Mouse (Mus musculus): Measurements from ENCODE around the gene Scarb1.
"Not testable (repeated sequence)": the region's sequence is repeated elsewhere in the genome, so short reads cannot be mapped to it uniquely, and the experiment has no call there.

The Scarb1 gene

GRCm38 (mm10) chr5:125340547-125341262 is at the start of gene Scarb1:
TSS of gene Scarb1 (minus strand) at chr5:125341094.
- peak; percentile 89 for DNase-seq (ENCODE audit: extremely low spot score, low spot score)

DNA sequence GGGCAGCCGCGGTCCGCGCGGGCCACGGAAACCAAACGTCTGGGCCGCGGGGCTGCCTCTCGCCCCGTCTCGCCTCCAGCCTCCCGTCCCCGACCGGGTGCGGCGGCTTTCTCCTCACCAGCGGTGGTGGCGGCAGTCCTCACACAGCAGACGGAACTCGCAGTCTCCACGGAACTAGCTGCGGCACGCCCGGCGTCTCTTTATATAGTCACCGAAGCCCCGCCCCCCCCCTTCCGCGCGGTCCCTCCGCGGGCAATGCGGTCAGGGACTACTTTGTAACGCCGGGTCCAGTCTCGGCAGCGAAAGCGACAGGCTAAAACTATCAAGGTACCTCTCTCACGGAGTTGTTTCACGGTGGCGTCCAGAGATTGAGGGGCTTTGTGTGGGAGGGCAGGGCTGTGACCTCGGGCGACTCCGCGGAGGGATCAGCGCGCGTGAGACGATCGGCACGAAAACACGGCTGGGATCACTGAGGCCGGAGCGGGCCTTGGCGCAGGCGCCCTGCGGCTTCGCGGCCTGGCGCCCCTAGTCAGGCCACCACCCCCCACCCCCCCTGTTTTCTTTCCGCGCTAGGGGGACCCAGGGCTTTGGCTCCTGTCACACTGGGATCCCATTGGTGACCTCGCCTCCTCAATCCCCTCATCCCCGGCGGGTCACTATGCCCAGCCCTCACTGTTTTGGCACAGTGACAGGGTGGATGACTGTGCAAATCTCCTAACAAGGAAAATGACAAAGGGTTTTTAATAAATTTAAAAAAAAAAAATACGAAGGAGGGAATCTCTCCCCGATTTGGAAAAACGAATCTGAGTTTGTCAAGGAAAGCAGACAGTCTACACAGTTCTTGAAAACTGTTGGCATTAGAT is 48.9 kb upstream of the Scarb1 start, which contains the start of gene Ubc:
Gene Ubc, minus strand, starts transcription at position 624 of the 863 bp plus-strand sequence.
- DNase-seq (ENCODE audit: extremely low spot score, low spot score), result peak; percentile 94

DNA sequence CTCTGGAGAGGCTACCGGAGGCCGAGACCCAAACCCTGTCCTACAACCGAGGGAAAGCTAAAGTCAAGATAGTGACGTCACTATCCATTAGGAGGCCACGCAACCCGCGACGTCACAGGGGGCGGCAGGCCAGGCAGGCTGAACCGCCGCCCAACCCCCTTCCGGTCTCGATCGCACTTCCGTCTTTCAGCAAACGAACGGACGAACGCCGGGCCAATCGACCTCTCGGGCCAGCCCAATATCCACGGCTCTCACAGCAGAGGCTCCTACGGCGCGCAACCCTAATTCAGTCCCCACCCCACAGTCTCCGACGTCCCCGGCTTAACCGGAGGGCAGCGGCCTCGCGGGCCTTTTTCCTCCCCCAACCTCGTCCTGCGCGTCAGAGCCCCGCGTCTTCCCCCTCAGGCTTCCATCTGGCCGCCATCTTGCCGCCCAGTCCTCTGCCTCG is 48.3 kb upstream of the Scarb1 start, which contains the start of gene Gm10382:
Gene Gm10382, plus strand, starts transcription at position 192 of the 448 bp plus-strand sequence.
- DNase-seq (ENCODE audit: extremely low spot score, low spot score), result no peak

GRCm38 (mm10) chr5:125388358-125389092 is 47.6 kb upstream of the Scarb1 start:
- no peak for DNase-seq (ENCODE audit: extremely low spot score, low spot score)

DNA sequence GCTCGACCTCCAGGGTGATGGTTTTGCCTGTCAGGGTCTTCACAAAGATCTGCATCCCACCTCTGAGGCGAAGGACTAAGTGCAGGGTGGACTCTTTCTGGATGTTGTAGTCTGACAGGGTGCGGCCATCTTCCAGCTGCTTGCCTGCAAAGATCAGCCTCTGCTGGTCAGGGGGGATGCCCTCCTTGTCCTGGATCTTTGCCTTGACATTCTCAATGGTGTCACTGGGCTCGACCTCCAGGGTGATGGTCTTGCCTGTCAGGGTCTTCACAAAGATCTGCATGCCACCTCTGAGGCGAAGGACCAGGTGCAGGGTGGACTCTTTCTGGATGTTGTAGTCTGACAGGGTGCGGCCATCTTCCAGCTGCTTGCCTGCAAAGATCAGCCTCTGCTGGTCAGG is 46.4 kb upstream of the Scarb1 start:
- DNase-seq (ENCODE audit: extremely low spot score, low spot score), result not testable (repeated sequence)

GRCm38 (mm10) chr5:125385215-125385940 is 44.5 kb upstream of the Scarb1 start:
- DNase-seq (ENCODE audit: extremely low spot score, low spot score), result no peak

DNA sequence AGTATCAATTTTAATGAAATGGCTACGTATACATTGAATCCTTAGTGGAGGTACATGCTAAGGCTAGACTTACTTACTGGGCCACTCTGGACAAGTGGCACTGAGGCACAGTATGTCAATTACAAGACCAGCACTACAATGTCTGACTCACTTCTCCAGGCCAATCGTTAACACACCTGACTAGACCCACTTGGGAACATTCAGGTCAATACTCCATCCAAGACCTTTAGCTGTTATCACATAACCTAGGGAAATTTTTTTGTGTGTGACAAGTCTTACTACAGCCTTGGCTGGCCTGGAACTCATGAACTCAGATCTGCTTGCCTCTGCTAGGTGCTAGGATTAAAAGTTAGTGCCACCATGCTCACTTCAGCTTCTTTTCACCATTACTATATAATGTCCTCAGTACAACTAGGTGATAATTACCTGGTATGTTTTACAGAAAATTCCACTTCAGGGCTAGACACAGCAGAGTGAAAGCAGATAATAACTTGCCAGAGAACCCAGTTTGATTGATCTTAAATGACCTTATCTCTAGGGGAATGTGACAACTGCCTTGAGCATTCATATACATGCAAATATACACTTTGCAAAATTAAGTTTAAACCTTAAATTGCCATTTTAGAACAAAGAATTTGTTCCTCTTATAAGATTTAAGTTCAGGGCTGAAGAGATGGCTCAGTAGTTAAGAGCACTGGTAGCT is 43.8 kb upstream of the Scarb1 start:
- DNase-seq (ENCODE audit: extremely low spot score, low spot score), result no peak

- no peak for DNase-seq (ENCODE audit: extremely low spot score, low spot score)
Observed at GRCm38 (mm10) chr5:125383637-125384420, 42.9 kb upstream of the Scarb1 start.

- DNase-seq (ENCODE audit: extremely low spot score, low spot score), result no peak
Observed at GRCm38 (mm10) chr5:125382673-125383558, 42.0 kb upstream of the Scarb1 start.

GRCm38 (mm10) chr5:125381954-125382672 is 41.2 kb upstream of the Scarb1 start:
- DNase-seq (ENCODE audit: extremely low spot score, low spot score), result no peak

DNA sequence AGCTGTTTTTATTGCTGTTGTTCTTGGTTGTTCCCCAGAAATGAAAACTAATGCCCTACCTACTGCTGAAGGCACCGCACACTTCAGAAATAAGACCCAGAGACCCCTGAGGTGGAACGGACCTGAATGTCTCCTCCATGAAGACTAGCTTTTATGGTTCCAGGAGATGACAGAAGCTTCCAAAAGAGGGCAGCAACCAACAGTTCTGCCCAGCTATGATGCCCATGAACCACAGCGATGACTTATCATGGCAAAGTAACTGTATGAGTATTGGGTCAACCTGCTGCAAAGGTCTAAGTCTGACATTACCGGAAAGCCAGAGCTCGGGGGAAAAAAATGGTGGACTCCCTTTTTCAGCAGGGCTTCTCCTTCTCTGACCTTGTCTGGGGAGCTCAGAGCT is 38.0 kb upstream of the Scarb1 start:
- no peak for DNase-seq (ENCODE audit: extremely low spot score, low spot score)

GRCm38 (mm10) chr5:125377214-125377613 is 36.3 kb upstream of the Scarb1 start:
- no peak for DNase-seq (ENCODE audit: extremely low spot score, low spot score)

- DNase-seq (ENCODE audit: extremely low spot score, low spot score), result no peak
Observed at GRCm38 (mm10) chr5:125375871-125376270, 35.0 kb upstream of the Scarb1 start.

GRCm38 (mm10) chr5:125372027-125372426 is 31.1 kb upstream of the Scarb1 start:
- no peak for DNase-seq (ENCODE audit: extremely low spot score, low spot score)

- DNase-seq (ENCODE audit: extremely low spot score, low spot score), result no peak
Observed at GRCm38 (mm10) chr5:125370950-125371693, 30.2 kb upstream of the Scarb1 start.

- peak; percentile 56 for DNase-seq (ENCODE audit: extremely low spot score, low spot score)
Observed at GRCm38 (mm10) chr5:125368568-125368967, 27.7 kb upstream of the Scarb1 start.

DNA sequence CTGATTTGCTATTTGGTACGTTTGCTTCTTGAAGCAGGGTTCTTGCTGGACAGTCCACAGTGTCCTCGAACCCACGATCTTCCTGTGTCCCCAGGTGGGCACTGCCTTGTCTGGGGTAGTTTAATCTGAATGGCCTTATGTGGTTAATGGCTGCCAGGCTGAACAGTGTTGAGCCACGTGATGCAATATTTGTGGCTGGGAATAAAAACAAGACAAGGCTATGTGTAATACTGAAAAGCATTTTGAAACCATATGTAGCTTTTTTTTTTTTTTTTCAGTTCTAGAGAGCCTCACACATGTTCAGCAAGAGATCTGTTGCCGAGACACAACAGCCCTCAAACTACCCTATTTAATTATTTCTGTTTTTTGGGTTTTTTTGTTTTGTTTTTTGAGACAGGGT is 27.3 kb upstream of the Scarb1 start:
- no peak for DNase-seq (ENCODE audit: extremely low spot score, low spot score)

Measured in neural tube, embryonic 10.5 days (tissue).